Mouse (Mus musculus) yolk sac, embryonic 10.5 days (tissue): ENCODE data around the gene Bloc1s4.

Source experiments
- DNase-seq: peaks from one replicate; pipeline ENCODE4 v3.0.0-alpha.2; 2017; ENCODE audit warnings: low spot score

Gene Bloc1s4

GRCm38 (mm10) chr5:36717889-36718288 lies 30.6 kb downstream of the Bloc1s4 start:
- DNase-seq, result no peak

GRCm38 (mm10) chr5:36716816-36717215 lies 31.6 kb downstream of the Bloc1s4 start:
- DNase-seq, result no peak

GRCm38 (mm10) chr5:36714832-36715231 lies 33.6 kb downstream of the Bloc1s4 start:
- no peak for DNase-seq

GRCm38 (mm10) chr5:36713693-36714092 lies 34.8 kb downstream of the Bloc1s4 start:
- peak; percentile 57 for DNase-seq

GRCm38 (mm10) chr5:36712553-36713534 lies 35.6 kb downstream of the Bloc1s4 start:
- peak; percentile 96 for DNase-seq

- peak; percentile 71 for DNase-seq
These were observed 36.6 kb downstream of the Bloc1s4 start for GRCm38 (mm10) chr5:36711863-36712262.

GRCm38 (mm10) chr5:36705792-36706191 lies 42.7 kb downstream of the Bloc1s4 start:
- no peak for DNase-seq

- no peak for DNase-seq
These were observed 43.1 kb downstream of the Bloc1s4 start for GRCm38 (mm10) chr5:36705390-36705789.

- no peak for DNase-seq
These were observed 43.8 kb downstream of the Bloc1s4 start for GRCm38 (mm10) chr5:36704684-36705083.

- peak; percentile 80 for DNase-seq
These were observed 47.4 kb downstream of the Bloc1s4 start for GRCm38 (mm10) chr5:36700939-36701620.

- DNase-seq, result no peak
These were observed 49.8 kb downstream of the Bloc1s4 start for GRCm38 (mm10) chr5:36698689-36699088.

- no peak for DNase-seq
These were observed 50.3 kb downstream of the Bloc1s4 start for GRCm38 (mm10) chr5:36698067-36698670.
